Mouse (Mus musculus) cerebellum, adult 2 months (tissue): ENCODE results near the gene Atp6v1b1. TPM values are rescaled to one million over a fixed set of nuclear protein-coding genes. Genes with fewer than 3 reads are reported as not detected.
"Not testable (repeated sequence)": the region's sequence is repeated elsewhere in the genome, so short reads cannot be mapped to it uniquely, and the experiment has no call there.

Experiments
- DNase-seq, 2 experiments: peaks; one replicate each; pipeline ENCODE4 v3.0.0; 2021
- H3K27ac ChIP-seq: fragments of 200-500 bp; 2 replicates; pipeline ENCODE4 v1.5.1; 2012; ENCODE audit warnings: low read length, control low read depth, inconsistent platforms; ENCODE audit not compliant: insufficient read depth
- H3K27me3 ChIP-seq: fragments of 200-500 bp; 2 replicates; pipeline ENCODE4 v1.6.1; 2012; ENCODE audit warnings: inconsistent platforms, mild to moderate bottlenecking, low read length, moderate library complexity; ENCODE audit not compliant: control insufficient read depth, insufficient read depth
- H3K4me1 ChIP-seq: fragments of 200-500 bp; 2 replicates; pipeline ENCODE4 v1.6.1; 2011; ENCODE audit warnings: low read length; ENCODE audit not compliant: control insufficient read depth, insufficient read depth
- H3K4me3 ChIP-seq: fragments of 200-500 bp; replicated peaks from 2 replicates; pipeline ENCODE3; 2011; ENCODE audit warnings: mild to moderate bottlenecking, low read depth, low read length, control low read depth; ENCODE audit not compliant: insufficient read depth
- CTCF ChIP-seq: fragments of 200-500 bp; IDR thresholded peaks from 2 replicates; pipeline ENCODE4 v1.5.1; 2011; ENCODE audit warnings: low read depth, mild to moderate bottlenecking, control low read depth, low read length, moderate library complexity, borderline replicate concordance; ENCODE audit not compliant: insufficient read depth
- POLR2A ChIP-seq: fragments of 200-500 bp; IDR thresholded peaks from 2 replicates; pipeline ENCODE4 v1.6.1; 2011; ENCODE audit warnings: low read length, control low read depth, borderline replicate concordance; ENCODE audit not compliant: insufficient read depth
- WGBS: fragments of 180-500 bp; shearing (Covaris S2); methylation state at CpG from one replicate; pipeline ENCODE4 v1.1.7; 2018; 5-methylcytosine and 5-hydroxymethylcytosine counted together
- polyA plus RNA-seq: library from polyadenylated mRNA; depleted of rRNA; stranded (reverse); fragments of >200 nt; gene quantifications from 2 replicates; pipeline ENCODE4 v1.2.3, GENCODE M21; 2012

The Atp6v1b1 gene
- polyA plus RNA-seq, 1 experiment: not detected

DNA sequence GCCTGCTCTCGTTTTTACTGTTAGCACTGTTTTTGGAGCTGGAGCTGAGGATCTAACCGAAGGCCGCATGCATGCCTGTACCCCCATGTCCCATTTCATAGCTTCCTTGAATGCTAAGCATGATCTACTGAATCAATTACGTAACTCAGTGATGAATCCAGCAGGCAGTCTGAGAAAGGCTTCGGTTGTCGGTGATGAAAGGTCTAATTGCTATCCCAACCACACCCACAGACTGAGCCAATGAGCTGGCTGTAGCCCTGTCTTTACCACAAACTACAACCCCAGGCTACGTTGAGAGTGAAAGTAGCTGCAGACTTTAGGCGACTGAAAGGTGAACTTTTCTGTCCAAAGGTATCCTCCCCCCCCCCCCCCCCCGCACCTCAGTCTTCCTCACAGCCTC is 31.3 kb downstream of the Atp6v1b1 start:
- no peak overlapping the region for H3K27ac ChIP-seq
- WGBS: 61% methylated on average over 9 of the region's 9 CpGs
- DNase-seq: no peak
- no peaks in the 10 kb centered on the region for H3K27me3 ChIP-seq
- peak overlapping the region; percentile 22 for H3K4me3 ChIP-seq
- no peak for TF ChIP-seq CTCF
- TF ChIP-seq POLR2A: no peak
- peaks cover 12% of the 10 kb centered on the region; the same call in 1 of the 2 replicates for H3K4me1 ChIP-seq

GRCm38 (mm10) chr6:83774781-83775563 is 32.2 kb downstream of the Atp6v1b1 start:
- no peak for TF ChIP-seq POLR2A
- peak overlapping the region; percentile 55 for H3K27ac ChIP-seq
- H3K4me1 ChIP-seq: peaks cover 12% of the 10 kb centered on the region; the same call in 1 of the 2 replicates
- peak in 1 of 2 experiments; percentile 27 for DNase-seq
- WGBS: under 1% methylated on average over 14 of the region's 14 CpGs
- no peaks in the 10 kb centered on the region for H3K27me3 ChIP-seq
- peak overlapping the region; percentile 94 for H3K4me3 ChIP-seq

DNA sequence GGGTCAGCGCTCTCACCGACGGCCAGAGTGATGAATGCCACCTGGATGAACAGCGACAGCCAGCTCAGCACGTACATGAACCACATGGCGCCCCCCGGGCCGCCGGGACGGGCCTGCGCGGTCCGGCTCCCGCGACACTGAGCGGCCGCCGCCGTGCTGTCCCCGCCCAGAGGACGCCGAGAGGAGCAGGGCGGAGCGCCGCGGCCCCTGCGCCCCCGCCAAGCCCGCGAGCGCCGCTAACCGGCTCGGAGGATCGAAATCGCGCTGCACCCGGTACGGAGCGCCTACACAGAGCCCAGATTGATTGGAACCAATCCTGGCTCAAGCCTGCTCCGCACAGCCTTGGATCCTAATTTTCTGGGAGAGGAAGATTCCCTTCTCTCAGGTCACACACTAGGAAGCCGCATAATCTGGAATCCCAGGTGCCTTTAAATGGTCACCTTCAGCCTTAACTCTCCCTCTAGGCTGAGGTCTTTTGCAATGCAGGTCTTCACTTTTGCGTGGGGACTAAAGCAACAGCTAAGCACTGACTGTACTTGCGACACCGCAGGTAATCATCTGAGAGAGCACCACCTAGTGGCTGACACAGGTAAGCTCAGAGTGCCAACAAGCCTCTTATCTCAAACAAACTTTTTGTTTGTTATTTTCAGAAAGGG is 33.0 kb downstream of the Atp6v1b1 start, which contains the start of gene Tex261:
Tex261 (minus strand) TSS at position 176 of the 656 bp plus-strand sequence.
- peak; percentile 93 for DNase-seq
- TF ChIP-seq CTCF (peak; percentile 82), POLR2A (peak; percentile 84)
- peak within 1 kb of the TSS; percentile 85 for H3K27ac ChIP-seq
- H3K4me1 ChIP-seq: peaks cover 12% of the 10 kb centered on the region; the same call in 1 of the 2 replicates
- H3K4me3 ChIP-seq: peak within 1 kb of the TSS; percentile 94
- H3K27me3 ChIP-seq: no peaks in the 10 kb centered on the region
- under 1% methylated on average over 45 of the region's 45 CpGs for WGBS

DNA sequence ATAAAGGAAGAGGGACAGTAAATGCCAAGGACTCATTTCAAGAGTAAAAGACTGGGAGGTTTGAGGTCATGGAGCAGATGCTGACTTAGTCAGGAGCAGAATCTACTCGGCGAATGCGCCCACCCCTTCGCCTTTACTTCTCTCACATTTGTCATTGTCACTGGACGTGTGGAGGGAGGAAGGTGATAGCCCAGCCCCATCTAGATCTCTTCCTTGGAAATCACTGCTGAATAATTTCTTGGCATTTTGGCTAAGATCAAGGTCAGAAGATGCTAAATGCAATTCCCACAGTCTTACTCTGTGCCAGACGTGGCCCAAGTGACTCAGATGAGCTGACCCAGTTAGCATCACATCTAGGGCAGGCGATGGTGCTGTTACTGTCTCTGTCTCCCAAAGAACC is 35.5 kb downstream of the Atp6v1b1 start:
- peak in 1 of 2 experiments; percentile 31 for DNase-seq
- H3K4me3 ChIP-seq: no peak overlapping the region
- TF ChIP-seq CTCF: no peak
- no peak for TF ChIP-seq POLR2A
- no peaks in the 10 kb centered on the region for H3K27me3 ChIP-seq
- 88% methylated on average over 7 of the region's 7 CpGs for WGBS
- H3K4me1 ChIP-seq: peaks cover 10% of the 10 kb centered on the region; the same call in 1 of the 2 replicates
- no peak overlapping the region for H3K27ac ChIP-seq

- 9% methylated on average over 5 of the region's 5 CpGs for WGBS
- Histone ChIP-seq H3K4me1 (peaks cover 5% of the 10 kb centered on the region; the same call in 1 of the 2 replicates), H3K4me3 (no peak overlapping the region), H3K27ac (no peak overlapping the region), H3K27me3 (no peaks in the 10 kb centered on the region)
- DNase-seq: peak; percentile 49 to 50
- TF ChIP-seq POLR2A (no peak), CTCF (peak; percentile 67)
Measured at GRCm38 (mm10) chr6:83779026-83779425, 36.2 kb downstream of the Atp6v1b1 start.

- no peak for DNase-seq
- no peak overlapping the region for H3K4me3 ChIP-seq
- no peak overlapping the region for H3K27ac ChIP-seq
- H3K27me3 ChIP-seq: no peaks in the 10 kb centered on the region
- H3K4me1 ChIP-seq: no peaks in the 10 kb centered on the region
- TF ChIP-seq POLR2A: no peak
- no peak for TF ChIP-seq CTCF
- 80% methylated on average over 3 of the region's 3 CpGs for WGBS
Measured at GRCm38 (mm10) chr6:83786426-83786825, 43.6 kb downstream of the Atp6v1b1 start.

- Histone ChIP-seq H3K4me1 (no peaks in the 10 kb centered on the region; the same call in 1 of the 2 replicates), H3K27ac (no peak overlapping the region), H3K4me3 (no peak overlapping the region), H3K27me3 (no peaks in the 10 kb centered on the region)
- TF ChIP-seq CTCF (no peak), POLR2A (no peak)
- WGBS: 40% methylated on average over 7 of the region's 7 CpGs
- DNase-seq: no peak
Measured at GRCm38 (mm10) chr6:83788554-83788953, 45.8 kb downstream of the Atp6v1b1 start.

DNA sequence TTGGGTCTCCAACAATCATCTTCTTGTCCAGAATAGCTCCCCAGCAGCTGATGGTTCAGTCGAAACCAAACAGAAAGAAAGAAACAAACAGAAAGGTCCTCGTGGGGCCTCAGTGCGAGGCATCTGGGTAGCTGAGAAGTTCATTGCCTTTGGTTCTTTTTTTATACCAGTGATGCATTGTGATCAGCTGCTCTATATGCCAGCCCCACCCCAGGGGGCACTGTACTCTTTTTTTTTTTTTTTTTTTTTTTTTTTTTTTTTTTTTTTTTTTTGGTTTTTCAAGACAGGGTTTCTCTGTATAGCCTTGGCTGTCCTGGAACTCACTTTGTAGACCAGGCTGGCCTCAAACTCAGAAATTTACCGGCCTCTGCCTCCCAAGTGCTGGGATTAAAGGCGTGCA is 47.7 kb downstream of the Atp6v1b1 start:
- not testable (repeated sequence) for H3K27ac ChIP-seq, H3K27me3 ChIP-seq, H3K4me3 ChIP-seq, H3K4me1 ChIP-seq, DNase-seq
- WGBS: 83% methylated on average over 5 of the region's 5 CpGs
